Mouse (Mus musculus): ENCODE data around the gene Elmsan1.

Gene Elmsan1

DNA sequence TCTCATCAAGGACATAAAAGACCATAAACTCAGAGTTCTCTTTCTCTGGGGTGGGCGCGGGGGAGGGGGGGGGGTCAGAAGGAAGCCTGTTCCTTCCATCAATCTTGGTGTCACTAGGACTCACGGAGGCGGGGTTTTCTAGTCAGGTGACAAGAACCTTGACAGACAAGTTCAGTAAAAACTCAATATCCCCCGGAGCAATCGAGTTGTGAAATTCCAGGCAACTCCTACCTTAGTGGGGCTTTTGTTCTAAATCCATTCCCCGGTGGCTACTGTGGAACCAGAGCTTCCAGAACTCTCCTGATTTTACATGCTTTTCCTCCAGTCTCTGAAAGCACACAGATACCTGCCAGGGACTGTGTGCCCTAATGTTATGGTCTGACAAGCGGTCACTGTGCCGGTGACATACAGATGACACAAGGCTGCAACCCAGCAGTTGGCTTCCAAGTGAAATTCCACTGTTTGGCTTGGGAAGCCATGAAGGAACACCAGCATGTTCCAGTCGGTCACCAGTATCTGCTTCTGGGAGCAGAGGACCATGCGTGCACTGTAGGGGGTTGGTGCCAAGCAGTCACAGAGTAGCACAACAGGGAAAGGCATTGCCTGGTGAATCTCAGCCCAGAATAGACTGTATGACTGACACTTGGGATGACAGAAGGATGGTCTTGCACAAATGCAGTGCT, 2.8 kb downstream of the Elmsan1 start:
- DNase-seq (ENCODE audit: low read depth, low spot score), result no peak

DNA sequence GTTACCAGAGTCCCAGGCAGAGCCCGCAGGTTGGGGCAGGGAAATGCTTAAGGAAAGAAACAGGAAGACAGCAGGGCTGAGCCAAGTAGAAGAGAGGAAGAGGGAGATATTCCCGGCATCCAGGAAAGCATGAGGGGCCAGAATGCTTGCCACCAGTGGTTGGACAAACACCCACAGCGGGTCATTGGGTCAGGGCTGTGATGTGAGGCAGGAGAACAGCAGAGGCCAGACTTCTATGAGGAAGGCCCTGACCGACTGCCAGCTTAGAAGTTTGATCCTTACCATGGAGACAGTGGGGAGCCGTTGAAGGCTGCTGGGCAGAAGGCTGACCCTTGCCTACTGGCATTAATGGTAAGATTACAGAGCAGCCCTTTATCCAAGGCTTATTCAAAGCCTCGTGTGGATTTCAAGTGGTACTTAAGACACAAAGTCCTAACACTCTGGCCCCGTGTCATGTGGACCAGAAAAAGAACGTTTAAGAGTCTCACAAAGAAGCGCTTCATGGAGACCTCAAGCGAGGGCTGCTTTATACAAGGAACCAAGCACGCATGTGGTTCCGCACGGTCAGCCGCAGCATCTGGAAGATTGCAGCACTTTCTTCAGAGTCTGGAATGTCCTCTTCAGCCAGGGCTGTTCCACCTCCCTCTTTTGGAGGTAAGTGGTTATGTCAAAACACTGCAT, 4.0 kb downstream of the Elmsan1 start:
- DNase-seq (ENCODE audit: low read depth, low spot score), result no peak

DNA sequence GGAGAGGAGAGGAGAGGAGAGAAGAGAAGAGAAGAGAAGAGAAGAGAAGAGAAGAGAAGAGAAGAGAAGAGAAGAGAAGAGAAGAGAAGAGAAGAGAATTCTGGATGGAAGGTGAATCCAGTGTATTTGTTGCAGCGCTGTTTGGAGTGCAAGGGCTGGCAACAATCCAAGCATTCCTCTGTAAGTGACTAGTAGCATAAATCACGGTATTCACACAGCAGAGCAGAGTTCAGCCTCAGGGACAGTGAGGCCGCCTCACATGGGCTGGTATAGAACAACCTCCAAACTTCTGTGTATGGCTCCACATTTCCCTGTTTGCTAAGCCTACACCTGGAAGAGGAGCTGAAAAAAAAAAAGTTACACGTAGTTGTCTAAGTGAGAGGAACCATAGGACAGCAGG, 6.4 kb downstream of the Elmsan1 start:
- no peak for DNase-seq (ENCODE audit: low read depth, low spot score)

DNA sequence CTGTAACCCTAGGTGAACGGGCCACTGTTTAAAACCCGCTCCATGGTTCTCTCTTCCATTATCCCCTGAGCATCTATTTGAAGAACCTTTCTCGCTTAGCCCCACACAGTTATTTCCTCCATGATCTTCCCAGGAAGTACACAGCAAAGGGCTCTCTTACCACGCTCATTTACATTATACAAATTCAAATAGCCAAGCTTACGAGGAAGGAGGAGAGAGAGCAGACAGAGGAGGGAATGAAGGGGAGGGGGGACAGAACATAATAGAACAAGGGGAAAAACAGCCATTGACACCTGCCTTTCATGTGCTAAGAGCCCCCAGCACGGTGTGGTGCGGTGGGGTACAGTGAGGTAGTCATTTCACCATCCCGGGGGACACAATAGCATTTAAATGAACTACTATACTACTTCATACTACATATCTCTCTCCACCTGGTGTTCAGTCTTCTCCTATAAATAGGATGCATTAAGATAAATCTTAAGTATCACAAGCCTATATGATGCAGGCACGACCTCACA, 7.6 kb downstream of the Elmsan1 start:
- peak; percentile 85 for DNase-seq (ENCODE audit: low read depth, low spot score)

DNA sequence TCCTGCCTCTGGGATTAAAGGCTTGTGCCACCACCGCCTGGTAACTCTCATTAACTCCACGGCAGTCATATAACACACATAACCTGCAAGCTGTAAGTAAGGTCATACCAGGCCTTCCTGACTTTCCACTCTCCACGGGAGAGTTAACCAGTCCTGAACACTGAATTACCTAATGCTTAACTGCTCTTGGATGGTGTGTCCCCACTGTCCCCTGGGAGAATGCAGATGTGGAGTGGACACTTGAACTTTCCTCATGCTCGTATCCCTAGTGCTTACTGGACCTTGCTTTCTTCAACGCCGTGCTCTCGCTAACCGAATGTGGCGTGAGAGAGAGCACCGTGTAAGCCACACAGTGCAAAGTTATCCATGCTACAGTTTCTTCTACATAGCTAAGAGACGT, 8.4 kb downstream of the Elmsan1 start:
- no peak for DNase-seq (ENCODE audit: low read depth, low spot score)

DNA sequence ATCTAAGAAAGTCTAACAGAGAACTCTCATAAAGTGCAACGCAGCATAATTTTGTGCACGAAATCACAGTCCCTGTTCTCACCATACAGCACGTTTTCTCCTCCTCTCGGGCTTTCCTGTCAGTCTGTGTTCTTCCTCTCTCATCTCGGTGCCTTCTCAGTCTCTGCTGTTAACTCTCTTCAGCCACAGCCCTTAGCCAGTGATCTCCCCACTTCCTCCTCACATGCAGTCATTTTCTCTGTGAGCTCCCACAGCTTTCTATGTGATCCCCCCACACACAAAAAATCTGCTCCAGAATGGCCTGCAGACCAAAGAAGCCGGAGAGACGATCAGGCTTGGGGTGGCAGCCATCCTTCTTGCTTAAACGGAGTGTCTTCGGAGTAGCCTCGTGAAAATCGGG, 9.6 kb downstream of the Elmsan1 start:
- no peak for DNase-seq (ENCODE audit: low read depth, low spot score)

GRCm38 (mm10) chr12:84207209-84207817, 11.4 kb downstream of the Elmsan1 start:
- no peak for DNase-seq (ENCODE audit: low read depth, low spot score)

DNA sequence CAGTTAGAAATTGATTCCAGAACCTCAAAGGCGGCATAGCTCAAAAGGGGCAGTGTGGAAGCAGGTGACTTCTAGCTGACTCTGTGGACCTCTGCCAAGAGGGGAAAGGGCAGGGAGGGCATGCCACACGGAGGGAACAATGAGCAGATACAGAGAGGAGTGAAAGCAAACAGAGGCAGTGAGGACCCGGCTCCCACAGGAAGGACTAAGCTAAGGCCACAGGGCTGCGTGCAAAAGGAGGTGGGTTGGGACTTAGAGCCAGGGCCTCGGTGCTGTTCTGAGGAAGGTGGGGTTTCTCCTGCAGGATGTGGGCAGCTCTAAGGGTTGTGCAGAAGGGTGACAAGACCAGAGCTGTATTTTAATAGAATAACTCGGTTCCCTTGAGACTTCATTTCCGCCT, 12.2 kb downstream of the Elmsan1 start:
- DNase-seq (ENCODE audit: low read depth, low spot score), result no peak

DNA sequence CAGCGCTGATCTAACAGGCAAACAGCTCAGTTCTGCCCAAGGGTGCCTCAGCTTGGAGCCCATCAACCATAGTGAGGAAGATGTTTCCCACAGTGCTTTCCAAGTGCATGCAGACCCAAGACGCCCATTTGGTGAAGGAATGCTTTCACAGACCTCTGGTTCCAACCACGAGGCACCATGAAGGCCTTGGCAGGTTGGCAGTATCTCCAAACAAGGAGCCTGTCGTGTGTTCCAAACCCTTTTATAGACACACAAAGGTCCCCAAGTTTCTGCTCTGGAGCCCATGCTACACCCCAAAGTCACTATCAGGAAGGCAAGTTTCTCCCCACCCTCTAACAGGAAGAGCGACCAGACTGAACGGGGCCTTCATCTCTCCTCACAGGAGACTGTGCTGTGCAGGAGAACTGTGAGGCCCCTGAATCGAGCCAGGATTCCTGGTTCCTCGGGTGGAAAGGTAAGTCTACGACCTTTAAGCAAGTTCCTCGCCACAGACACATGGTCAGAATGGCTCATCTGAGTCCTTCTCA, 13.0 kb downstream of the Elmsan1 start:
- DNase-seq (ENCODE audit: low read depth, low spot score), result no peak

DNA sequence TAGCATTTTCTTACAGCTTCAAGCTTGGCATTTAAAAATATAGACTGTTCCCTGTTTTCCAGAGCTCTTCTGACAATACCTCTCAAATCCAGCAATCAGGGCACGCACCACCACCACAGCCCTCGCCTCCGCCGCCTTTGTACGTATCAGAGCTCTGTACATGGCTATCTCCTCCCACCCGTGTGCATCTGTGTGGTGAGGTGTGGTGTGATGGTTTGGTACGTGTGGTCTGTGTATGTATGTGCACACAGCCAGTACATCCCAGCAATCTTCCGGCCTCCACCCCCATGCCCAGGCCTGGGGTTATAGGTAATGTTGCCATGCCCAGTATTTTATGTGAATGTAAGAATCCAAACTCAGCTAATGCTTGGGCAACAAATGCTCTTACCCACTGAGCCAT, 14.0 kb downstream of the Elmsan1 start:
- DNase-seq (ENCODE audit: low read depth, low spot score), result no peak

DNA sequence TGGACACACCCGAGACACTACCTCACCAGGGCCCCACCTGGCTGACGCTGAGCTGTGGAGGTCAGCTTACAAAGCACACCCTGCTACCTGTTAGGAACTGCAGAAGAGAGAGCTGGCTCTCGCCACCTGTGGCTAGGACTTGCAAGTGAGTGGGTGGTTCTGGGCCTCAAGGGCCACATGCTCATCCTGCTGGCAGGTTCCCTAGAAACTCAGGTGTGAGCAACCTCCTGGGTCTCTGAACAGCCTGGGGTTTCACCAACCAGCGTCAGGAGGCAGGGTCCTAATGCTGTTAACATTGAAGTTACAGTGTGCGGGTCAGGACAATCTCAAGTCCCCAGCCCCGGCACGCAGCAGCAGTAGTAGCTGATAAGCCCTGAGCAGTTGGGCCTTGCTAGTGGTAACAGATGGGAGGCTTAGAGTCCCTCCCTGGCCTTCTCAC, 14.9 kb downstream of the Elmsan1 start:
- DNase-seq (ENCODE audit: low read depth, low spot score), result no peak

DNA sequence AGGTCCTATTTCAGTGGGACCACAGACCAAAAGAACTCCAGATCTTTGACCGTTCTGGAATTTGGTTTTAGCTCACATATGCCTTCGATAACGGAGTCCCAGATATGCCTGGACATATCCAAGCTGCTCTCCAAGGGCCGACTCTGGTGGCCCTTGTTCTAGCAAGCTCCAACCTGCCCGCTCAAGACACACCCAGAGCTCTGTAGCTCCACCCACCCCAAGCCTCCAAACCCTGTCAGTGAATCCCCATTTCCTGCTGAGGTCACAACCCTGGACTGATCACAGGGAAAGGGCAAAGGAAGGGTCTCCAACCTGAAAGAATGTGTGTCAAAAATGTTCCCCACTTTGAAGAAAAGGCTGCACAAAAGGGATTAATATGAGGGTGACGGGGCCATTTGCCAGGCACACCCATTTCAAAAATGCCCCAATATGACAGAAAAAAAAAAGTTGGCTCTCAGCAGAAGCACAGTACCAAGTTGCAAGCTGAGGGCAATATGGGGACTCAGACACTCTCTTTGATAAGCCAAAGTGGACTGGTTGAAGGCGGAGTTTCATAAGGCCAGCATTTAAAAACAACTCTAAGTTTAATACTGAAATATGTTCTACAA, 15.4 kb downstream of the Elmsan1 start:
- peak; percentile 81 for DNase-seq (ENCODE audit: low read depth, low spot score)

GRCm38 (mm10) chr12:84202561-84202960, 16.1 kb downstream of the Elmsan1 start:
- DNase-seq (ENCODE audit: low read depth, low spot score), result no peak

DNA sequence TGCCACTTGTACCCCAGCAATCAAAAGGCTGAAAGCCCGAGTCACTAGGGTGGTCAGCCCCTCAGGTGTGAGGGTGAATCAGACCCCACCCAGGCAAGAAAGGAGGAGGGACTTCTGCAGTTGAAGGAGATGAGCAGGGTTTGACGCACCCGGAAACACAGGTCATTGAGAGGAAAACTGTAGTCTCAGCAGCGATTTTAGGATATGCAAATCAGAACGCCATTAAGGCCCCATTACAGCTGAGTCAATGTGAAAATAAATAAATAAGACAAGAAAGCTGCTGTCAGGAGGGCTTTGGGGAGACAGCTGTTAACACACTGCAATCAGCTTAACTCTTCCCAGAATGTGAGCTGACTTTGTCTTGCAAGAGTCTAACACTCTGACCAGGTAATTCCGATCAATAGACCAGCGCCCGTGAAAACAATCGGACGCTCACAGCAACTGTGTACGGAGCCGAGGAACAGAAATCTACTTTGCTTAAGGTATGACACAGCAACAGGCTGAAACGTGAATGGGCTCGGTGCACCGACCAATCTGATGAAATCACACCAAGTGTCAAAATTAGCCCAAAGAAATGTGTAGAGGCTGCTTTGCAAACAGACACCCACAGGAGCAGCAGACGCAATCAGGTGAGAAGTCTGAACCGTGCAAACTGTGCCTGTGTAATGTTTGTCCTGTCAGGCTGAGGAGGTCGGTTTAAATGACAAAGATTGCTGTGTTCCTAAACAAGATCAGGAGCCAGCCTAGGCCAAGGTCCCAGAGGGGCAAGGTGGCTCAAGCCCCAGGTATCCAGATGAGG, 16.8 kb downstream of the Elmsan1 start:
- no peak for DNase-seq (ENCODE audit: low read depth, low spot score)

DNA sequence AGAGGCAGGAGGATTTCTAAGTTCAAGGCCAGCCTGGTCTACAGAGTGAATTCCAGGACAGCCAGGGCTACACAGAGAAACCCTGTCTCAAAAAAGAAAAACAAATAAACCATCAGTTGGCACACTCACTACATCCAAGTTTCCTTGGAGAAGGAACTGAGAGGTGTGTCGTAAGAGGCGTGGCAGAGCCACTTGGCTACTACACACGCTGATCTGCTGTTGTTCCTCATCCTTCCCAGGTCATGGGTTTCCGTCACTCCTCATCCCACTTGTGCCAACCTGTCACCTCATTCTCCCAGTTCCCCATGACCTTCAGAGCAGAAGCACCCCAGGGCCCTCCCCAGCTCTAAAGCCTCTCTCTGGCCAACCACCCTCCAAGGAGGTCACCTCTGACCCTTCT, 17.5 kb downstream of the Elmsan1 start:
- DNase-seq (ENCODE audit: low read depth, low spot score), result no peak

- no peak for DNase-seq (ENCODE audit: low read depth, low spot score)
These were observed 19.8 kb downstream of the Elmsan1 start for GRCm38 (mm10) chr12:84198880-84199279.

DNA sequence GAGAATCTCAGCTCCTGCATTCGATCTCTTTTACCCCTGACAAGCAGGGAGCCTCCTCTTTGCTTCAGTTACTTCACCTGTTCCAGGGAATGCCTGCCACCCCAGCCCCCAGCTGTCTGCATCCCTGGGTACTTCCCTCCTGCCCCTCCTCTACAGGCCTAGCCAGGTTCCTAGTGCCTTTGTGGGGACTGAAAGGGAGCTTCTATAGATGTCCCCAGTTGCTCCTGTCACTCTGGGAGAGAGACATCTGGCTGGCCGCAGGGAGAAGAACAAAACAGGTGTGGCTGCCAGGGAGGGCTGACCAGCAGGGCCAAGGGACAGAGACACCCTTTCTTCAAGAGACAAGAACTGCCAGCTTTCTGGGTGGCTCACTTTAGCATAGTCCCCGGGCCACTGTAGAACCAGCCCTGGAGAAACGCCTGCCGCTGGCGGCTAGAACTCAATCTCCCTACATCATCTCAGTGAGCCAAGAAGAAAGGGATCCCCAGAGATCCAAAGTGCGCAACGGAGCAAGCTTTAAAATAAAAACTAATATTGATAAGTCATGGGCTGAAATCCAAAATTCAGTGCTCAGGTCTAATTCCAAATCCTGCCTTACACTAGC, 20.5 kb downstream of the Elmsan1 start:
- DNase-seq (ENCODE audit: low read depth, low spot score), result no peak

DNA sequence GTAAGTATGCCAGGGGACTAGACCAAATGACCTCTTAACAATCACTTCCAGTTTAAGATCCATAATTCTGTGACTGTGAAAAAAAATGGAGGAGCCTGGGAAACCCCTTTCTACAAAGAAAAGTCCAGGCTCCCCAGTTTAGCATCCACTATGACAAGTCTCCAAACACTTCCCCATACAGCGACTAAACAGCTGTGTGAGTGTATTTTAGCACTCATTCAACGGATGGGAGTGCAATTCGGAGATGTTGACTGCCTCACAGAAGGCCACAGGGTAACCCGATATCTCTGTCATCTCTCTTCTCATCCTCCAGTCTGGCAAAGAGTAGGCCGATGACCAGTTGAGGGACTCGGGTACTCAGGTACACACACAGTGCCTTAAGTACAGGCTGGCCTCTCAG, 23.5 kb downstream of the Elmsan1 start:
- no peak for DNase-seq (ENCODE audit: low read depth, low spot score)

- DNase-seq (ENCODE audit: low read depth, low spot score), result no peak
These were observed 24.1 kb downstream of the Elmsan1 start for GRCm38 (mm10) chr12:84194400-84195109.
